Mouse (Mus musculus): ENCODE measurements around the gene Gpr137b.
"Not testable (repeated sequence)": the region's sequence is repeated elsewhere in the genome, so short reads cannot be mapped to it uniquely, and the experiment has no call there.

DNA sequence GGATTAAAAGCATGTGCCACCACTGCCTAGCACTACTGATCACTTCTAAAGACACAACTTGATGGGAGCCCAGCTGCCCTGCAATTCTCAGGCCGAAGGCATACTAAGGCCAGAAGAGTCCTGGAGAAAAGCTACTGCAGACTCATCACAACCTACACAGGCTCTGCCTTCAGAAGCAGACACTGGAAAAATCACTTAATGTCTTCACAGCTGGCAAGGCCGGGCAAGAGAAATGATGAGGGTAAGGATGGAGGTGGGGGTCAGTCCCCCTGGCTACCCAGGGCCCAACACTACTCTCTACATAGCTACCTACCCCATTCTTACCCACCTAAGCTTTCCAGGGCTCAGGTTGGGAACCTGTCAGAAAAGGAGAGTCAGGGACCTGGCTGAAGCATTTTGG, 27.4 kb downstream of the Gpr137b start:
- TF ChIP-seq CTCF (IDR thresholded peaks at IDR 0.05; ENCODE audit: low read depth, low read length); POLR2A (IDR thresholded peaks at IDR 0.05; ENCODE audit: borderline replicate concordance, low read depth, low read length): not testable (repeated sequence)

Data from bone marrow macrophage, adult 2 months (primary cell).